Mouse (Mus musculus): Measurements from ENCODE around the gene Dscam. TPM values are rescaled to one million over a fixed set of nuclear protein-coding genes. Genes with fewer than 3 reads are reported as not detected.

Dscam gene
- under 1 TPM in 1 of 2 experiments, not detected in 1; 0.09 TPM for total RNA-seq (2023)

GRCm38 (mm10) chr16:97170513-97171081 is at the start of gene Dscam:
Gene Dscam, minus strand, starts transcription at chr16:97170752.

Other genes starting within 250 kb of the Dscam start
- not detected for gene Bace2, start 186.0 kb upstream of the Dscam start, total RNA-seq (2023)

All from B cell, adult 67 days (primary cell).